Mouse (Mus musculus) lung, adult 2 months (tissue): ENCODE measurements around the gene Ube2f.

Experiments
- CTCF ChIP-seq: fragments of 200-500 bp; IDR thresholded peaks from 2 replicates; pipeline ENCODE4 v1.5.1; 2011; ENCODE audit warnings: mild to moderate bottlenecking, low read length, control low read depth; ENCODE audit not compliant: insufficient read depth
- POLR2A ChIP-seq: fragments of 200-500 bp; IDR thresholded peaks from 2 replicates; pipeline ENCODE4 v1.6.1; 2011; ENCODE audit warnings: low read depth, mild to moderate bottlenecking, control low read depth, low read length, borderline replicate concordance; ENCODE audit errors: extremely low read depth

- TF ChIP-seq CTCF: no peak
- no peak for TF ChIP-seq POLR2A
Observed at GRCm38 (mm10) chr1:91321760-91322438, 71.8 kb downstream of the Ube2f start, which contains the start of gene Espnl.
